19 mouse cellular contexts compared by ENCODE assay signal in the genomic region with DNA sequence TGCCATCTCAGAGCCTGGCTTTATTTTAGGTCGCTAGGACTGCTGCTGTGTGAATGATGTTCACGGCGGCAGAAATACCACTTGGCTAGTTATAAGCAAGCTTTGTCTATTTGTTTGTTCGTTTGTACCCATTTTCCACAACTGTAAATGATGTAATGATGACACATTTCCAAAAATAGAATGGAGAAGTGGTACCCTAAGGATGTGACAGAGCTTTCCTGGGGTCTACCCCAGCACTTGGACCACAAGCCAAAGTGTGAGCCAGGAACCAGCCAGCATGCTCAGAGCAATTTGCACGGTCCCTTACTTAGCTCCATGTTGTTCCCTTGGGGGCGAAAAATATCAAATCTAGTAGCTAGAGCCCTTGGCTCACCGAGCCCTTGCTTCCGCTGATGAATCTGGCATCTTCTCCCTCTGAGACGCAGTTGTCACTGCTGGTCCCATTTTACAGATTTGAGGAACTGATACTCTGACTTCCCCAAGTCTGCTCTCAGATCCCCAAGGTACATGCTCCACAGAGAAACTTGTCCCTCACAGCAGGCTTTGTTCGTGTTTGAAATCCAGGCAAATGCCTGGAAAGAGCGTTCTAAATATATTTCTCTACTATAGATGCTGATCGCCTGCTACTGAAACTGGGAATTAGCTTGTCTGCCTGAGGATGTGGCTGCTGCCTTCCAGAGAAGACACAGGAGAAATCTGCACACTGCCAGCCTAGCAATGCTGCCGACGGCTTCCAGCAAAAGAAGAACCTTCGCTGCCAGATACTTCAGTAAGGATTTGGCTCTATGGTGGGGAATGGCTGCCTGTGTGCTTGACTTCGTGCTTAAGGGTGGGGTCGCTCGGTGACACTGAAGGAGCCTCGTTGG. TPM values are rescaled to one million over a fixed set of nuclear protein-coding genes. Genes with fewer than 3 reads are reported as not detected.
DNase-seq lines count a peak whose midpoint lies in the region; ATAC-seq and TF ChIP-seq lines count a peak whose summit lies in the region.
"Had no signal": no experiment of that assay in that cellular context is flagged by ENCODE, and none has a peak within 500 bp of the region (broad histone marks: within the 10 kb centered on the region; RNA-seq: fewer than 3 reads in every experiment).

No protein-coding gene starts in this region.

- H3K4me3 ChIP-seq in forebrain, embryonic 14.5 days (ENCODE audit: low read depth, low read length), result no peak overlapping the region
- H3K4me3 ChIP-seq in forebrain, embryonic 11.5 days (ENCODE audit: low read depth, low read length), result no peak overlapping the region
- H3K4me3 ChIP-seq in layer of hippocampus, adult 2 months, result peak overlapping the region; percentile 8; the same call in 1 of the 2 replicates
- no peak overlapping the region for H3K4me3 ChIP-seq in intestine, postnatal 0 days (ENCODE audit: low read depth, low read length)
- H3K4me3 ChIP-seq: heart, adult 2 months; hindbrain, embryonic 15.5 days; limb, embryonic 15.5 days; lung, embryonic 15.5 days; myocyte had no signal

- no peak for TF ChIP-seq CTCF in layer of hippocampus, adult 2 months (conservative IDR thresholded peaks at IDR 0.05)
- no peak for TF ChIP-seq CTCF in intestine, postnatal 0 days (IDR thresholded peaks at IDR 0.05; ENCODE audit: low read depth)

- H3K36me3 ChIP-seq in forebrain, embryonic 14.5 days (ENCODE audit: control insufficient read depth, insufficient read depth, low read length), result no peaks in the 10 kb centered on the region
- no peaks in the 10 kb centered on the region for H3K36me3 ChIP-seq in forebrain, embryonic 11.5 days (ENCODE audit: control insufficient read depth, insufficient read depth, low read length)
- no peaks in the 10 kb centered on the region for H3K36me3 ChIP-seq in intestine, postnatal 0 days (ENCODE audit: control insufficient read depth, insufficient read depth)
- H3K36me3 ChIP-seq: hindbrain, embryonic 15.5 days; limb, embryonic 15.5 days; lung, embryonic 15.5 days had no signal

- no peaks in the 10 kb centered on the region for H3K4me1 ChIP-seq in forebrain, embryonic 14.5 days (ENCODE audit: control insufficient read depth, insufficient read depth, low read length)
- peaks cover 3% of the 10 kb centered on the region; the same call in 1 of the 2 replicates for H3K4me1 ChIP-seq in forebrain, embryonic 11.5 days (replicated peaks; ENCODE audit: control insufficient read depth, insufficient read depth, low read length)
- 0 out of 2 replicates have a peak, but pooled peaks cover 3% of the 10 kb centered on the region for H3K4me1 ChIP-seq in intestine, postnatal 0 days (replicated peaks; ENCODE audit: control insufficient read depth, insufficient read depth, low read length)

- DNase-seq in forebrain, embryonic 14.5 days (ENCODE audit: low spot score), result peak; percentile 6
- no peak for DNase-seq in forebrain, embryonic 11.5 days (ENCODE audit: low spot score)
- DNase-seq in layer of hippocampus, adult 2 months (ENCODE audit: low spot score in 2 of 2), result no peak
- no peak for DNase-seq in layer of hippocampus, postnatal 25 days (ENCODE audit: extremely low spot score in 1 of 2, low spot score in 1 of 2)
- DNase-seq in 416B (ENCODE audit: low read depth), result peak; percentile 54
- DNase-seq in urinary bladder, adult 18-20 months (ENCODE audit: low spot score in 2 of 2), result no peak
- DNase-seq: adrenal gland, postnatal 25 days; cerebellum, adult 18-20 months; heart, postnatal 10 days; layer of hippocampus, postnatal 36 days; thymus, postnatal 25 days had no signal

- H3K9ac ChIP-seq in forebrain, embryonic 14.5 days (ENCODE audit: low read length), result no peak overlapping the region
- H3K9ac ChIP-seq in forebrain, embryonic 11.5 days (ENCODE audit: low read length), result no peak overlapping the region
- H3K9ac ChIP-seq in intestine, postnatal 0 days (ENCODE audit: low read depth, low read length), result no peak overlapping the region
- H3K9ac ChIP-seq: hindbrain, embryonic 15.5 days; limb, embryonic 15.5 days; lung, embryonic 15.5 days had no signal

- WGBS in forebrain, embryonic 14.5 days, result 85% methylated on average over 19 of the region's 19 CpGs
- WGBS in forebrain, embryonic 11.5 days, result 86% methylated on average over 19 of the region's 19 CpGs
- WGBS in intestine, postnatal 0 days, result 83% methylated on average over 19 of the region's 19 CpGs

- 0 out of 2 replicates have a peak, but pooled peaks cover 7% of the 10 kb centered on the region for H3K27me3 ChIP-seq in forebrain, embryonic 14.5 days (replicated peaks; ENCODE audit: control insufficient read depth, insufficient read depth, low read length)
- H3K27me3 ChIP-seq in forebrain, embryonic 11.5 days (ENCODE audit: control insufficient read depth, insufficient read depth, low read length), result peaks cover 2% of the 10 kb centered on the region; the same call in 1 of the 2 replicates
- H3K27me3 ChIP-seq in intestine, postnatal 0 days (replicated peaks; ENCODE audit: control insufficient read depth, insufficient read depth, low read length), result no peaks in the 10 kb centered on the region

- no peak for ATAC-seq in forebrain, embryonic 14.5 days
- ATAC-seq in forebrain, embryonic 11.5 days (replicated peaks; ENCODE audit: low FRiP score), result no peak
- ATAC-seq in granulocyte monocyte progenitor cell, adult 5-6 weeks (replicated peaks; ENCODE audit: poor library complexity, severe bottlenecking), result peak; percentile 57
- no peak for ATAC-seq in intestine, postnatal 0 days

- no peak overlapping the region for H3K27ac ChIP-seq in forebrain, embryonic 14.5 days (ENCODE audit: low read depth, low read length)
- no peak overlapping the region for H3K27ac ChIP-seq in forebrain, embryonic 11.5 days (ENCODE audit: low read depth, low read length)
- H3K27ac ChIP-seq in layer of hippocampus, adult 2 months, result peak overlapping the region; percentile 43; the same call in 1 of the 2 replicates
- no peak overlapping the region for H3K27ac ChIP-seq in intestine, postnatal 0 days (ENCODE audit: low read depth, low read length)
- H3K27ac ChIP-seq: heart, adult 2 months; hindbrain, embryonic 15.5 days; limb, embryonic 15.5 days; lung, embryonic 15.5 days had no signal

- H3K9me3 ChIP-seq in forebrain, embryonic 14.5 days (replicated peaks; ENCODE audit: control insufficient read depth, low read length), result no peaks in the 10 kb centered on the region
- H3K9me3 ChIP-seq in forebrain, embryonic 11.5 days (ENCODE audit: control insufficient read depth, low read length), result no peaks in the 10 kb centered on the region
- no peaks in the 10 kb centered on the region for H3K9me3 ChIP-seq in intestine, postnatal 0 days (ENCODE audit: control insufficient read depth)
- H3K9me3 ChIP-seq: hindbrain, embryonic 15.5 days; limb, embryonic 15.5 days; lung, embryonic 15.5 days had no signal

- H3K4me2 ChIP-seq in forebrain, embryonic 14.5 days (ENCODE audit: low read length), result no peak overlapping the region
- no peak overlapping the region for H3K4me2 ChIP-seq in forebrain, embryonic 11.5 days (ENCODE audit: low read depth, low read length, severe bottlenecking)
- H3K4me2 ChIP-seq in intestine, postnatal 0 days (replicated peaks; ENCODE audit: low read depth), result no peak overlapping the region
- H3K4me2 ChIP-seq: hindbrain, embryonic 15.5 days; limb, embryonic 15.5 days; lung, embryonic 15.5 days; midbrain, embryonic 11.5 days had no signal

RNA-seq across cellular contexts. Expression of gene Arhgap22, which starts 2.8 kb away (rescaled TPM):
- 0.72 and 2.9 TPM in 2 replicates for polyA plus RNA-seq in forebrain, embryonic 14.5 days (2014; fragmentation: Nextera tagmentation; extraction: Ambion mirVana)
- polyA plus RNA-seq in forebrain, embryonic 11.5 days (2014; fragmentation: Nextera tagmentation; extraction: Ambion mirVana), result 1.4 and 1.8 TPM in 2 replicates
- total RNA-seq in layer of hippocampus, adult 2 months (2021), result 10 to 100 TPM in 1 of 2 experiments, 1 to 10 TPM in 1; 9.6 to 11.3 TPM
- total RNA-seq in layer of hippocampus, postnatal 25 days (2021), result 1 to 10 TPM; 7.5 to 8.4 TPM
- total RNA-seq in granulocyte monocyte progenitor cell, adult 5-6 weeks (2014; fragmentation: Nextera tagmentation), result 0.47 TPM in 1 of 2 replicates, not detected in the other
- total RNA-seq in granulocyte monocyte progenitor cell, adult 5-6 weeks (2017), result 1.3 TPM in 1 of 2 replicates, not detected in the other
- polyA plus RNA-seq in intestine, postnatal 0 days (2015; fragmentation: Nextera tagmentation; extraction: Ambion mirVana), result 1.9 and 2.9 TPM in 2 replicates

RNA-seq across cellular contexts. Expression of gene Wdfy4, which starts 31.3 kb away (rescaled TPM):
- 0.09 and 0.11 TPM in 2 replicates for polyA plus RNA-seq in forebrain, embryonic 14.5 days (2014; fragmentation: Nextera tagmentation; extraction: Ambion mirVana)
- 0.12 and 0.15 TPM in 2 replicates for polyA plus RNA-seq in forebrain, embryonic 11.5 days (2014; fragmentation: Nextera tagmentation; extraction: Ambion mirVana)
- 1 to 10 TPM; 2.1 to 2.7 TPM for total RNA-seq in layer of hippocampus, adult 2 months (2021)
- total RNA-seq in layer of hippocampus, postnatal 25 days (2021), result 1 to 10 TPM; 2.2 to 3.2 TPM
- total RNA-seq in granulocyte monocyte progenitor cell, adult 5-6 weeks (2014; fragmentation: Nextera tagmentation), result 84.9 and 95.4 TPM in 2 replicates
- total RNA-seq in granulocyte monocyte progenitor cell, adult 5-6 weeks (2017), result 52.9 and 61.4 TPM in 2 replicates
- polyA plus RNA-seq in intestine, postnatal 0 days (2015; fragmentation: Nextera tagmentation; extraction: Ambion mirVana), result 0.17 and 0.26 TPM in 2 replicates

Comparison
In these comparisons a context has a peak if more than half of its experiments do, and no peak if none do; other contexts are left out.
1. DNase-seq: peak in forebrain, embryonic 14.5 days (single experiment) and 416B (single experiment); none in forebrain, embryonic 11.5 days (single experiment), layer of hippocampus, adult 2 months (0 of 2), layer of hippocampus, postnatal 25 days (0 of 2) and urinary bladder, adult 18-20 months (0 of 2).
2. RNA of gene Wdfy4, which starts 31.3 kb away (total RNA-seq): 52.9 to 95.4 TPM in granulocyte monocyte progenitor cell, adult 5-6 weeks; 2.2 to 3.2 TPM in layer of hippocampus, postnatal 25 days and 2.1 to 2.7 TPM in layer of hippocampus, adult 2 months; every median in the first group is over 10 times any median in the second.